Comparison of ENCODE assay signal across 10 mouse cellular contexts in the genomic region with DNA sequence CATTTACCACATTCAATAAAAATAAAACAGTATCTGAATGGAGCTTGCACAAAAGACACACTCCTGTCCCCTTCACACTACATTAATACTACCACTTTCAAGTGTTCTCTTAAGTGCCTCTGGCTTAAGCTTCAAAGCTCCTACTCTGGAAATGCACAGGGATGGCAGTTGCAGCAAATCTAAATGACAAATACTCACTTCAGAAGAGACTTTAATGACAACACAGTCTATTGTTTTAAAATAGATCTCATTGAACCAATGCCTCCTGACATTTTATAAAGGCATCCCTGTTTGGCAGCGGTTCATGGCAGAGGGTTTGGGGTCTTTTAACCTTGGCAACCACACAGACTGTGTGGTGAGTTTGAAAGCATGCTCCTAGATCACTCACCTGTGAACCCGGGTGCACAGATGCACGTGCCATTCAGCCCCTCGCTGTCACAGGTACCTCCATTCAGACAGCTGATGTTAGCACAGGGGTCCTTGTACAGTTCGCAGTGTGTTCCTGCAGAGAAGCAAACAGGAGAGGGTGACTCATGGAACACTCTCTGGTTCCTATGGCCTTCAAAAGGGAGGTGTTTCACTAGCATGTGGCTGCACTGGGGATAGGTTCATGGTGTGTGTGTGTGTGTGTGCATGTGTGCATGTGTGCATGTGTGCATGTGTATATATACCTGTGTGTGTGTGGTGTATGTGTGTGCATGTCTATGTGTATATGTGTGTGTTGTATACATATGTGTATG.
"Had no signal": no experiment of that assay in that cellular context is flagged by ENCODE, and none has a peak within 500 bp of the region (broad histone marks: within the 10 kb centered on the region; RNA-seq: fewer than 3 reads in every experiment).

No protein-coding gene starts in this region.

- H3K4me3 ChIP-seq: layer of hippocampus, adult 2 months; limb, embryonic 13.5 days; midbrain, embryonic 12.5 days had no signal

- H3K9me3 ChIP-seq: limb, embryonic 13.5 days; midbrain, embryonic 12.5 days had no signal

- DNase-seq: kidney, adult 18-20 months; kidney, postnatal 10 days; right cerebral cortex, adult 18-20 months; right cerebral cortex, postnatal 25 days; thymus, adult 18-20 months; thymus, postnatal 14 days had no signal

- H3K27ac ChIP-seq: layer of hippocampus, adult 2 months; limb, embryonic 13.5 days; liver, embryonic 14.5 days; midbrain, embryonic 12.5 days had no signal

- H3K4me1 ChIP-seq: midbrain, embryonic 12.5 days had no signal

- H3K27me3 ChIP-seq: limb, embryonic 13.5 days; midbrain, embryonic 12.5 days had no signal

- H3K36me3 ChIP-seq: limb, embryonic 13.5 days; midbrain, embryonic 12.5 days had no signal
